Mouse (Mus musculus) erythroblast, embryonic 14.5 days (primary cell): Measurements from ENCODE around the gene Cd151.

ENCODE experiments used
- GATA1 ChIP-seq: IDR thresholded peaks from 2 replicates; pipeline ENCODE4 v1.6.1; 2012; ENCODE audit warnings: low read length, inconsistent platforms, mixed read lengths
- TAL1 ChIP-seq: IDR thresholded peaks from 3 replicates; pipeline ENCODE4 v1.6.1; 2012; ENCODE audit warnings: low read length, inconsistent platforms, mixed read lengths

DNA sequence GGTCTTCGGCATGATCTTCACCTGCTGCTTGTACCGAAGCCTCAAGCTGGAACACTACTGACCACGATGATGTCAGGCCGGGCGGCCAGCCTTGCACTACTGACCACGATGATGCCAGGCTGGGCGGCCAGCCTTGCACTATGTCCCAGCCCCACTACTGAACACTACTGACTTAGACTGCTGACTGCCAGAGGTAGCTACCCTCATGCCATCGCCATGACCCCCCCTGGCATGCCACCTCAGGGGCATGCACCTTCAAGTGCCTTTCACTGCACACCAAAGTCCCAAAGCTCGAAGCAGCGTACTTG lies 3.4 kb downstream of the Cd151 start:
- TF ChIP-seq GATA1: no peak
- no peak for TF ChIP-seq TAL1
